Mouse (Mus musculus) bone marrow, adult 2 months (tissue): Measurements from ENCODE around the gene Edn1. TPM values are rescaled to one million over a fixed set of nuclear protein-coding genes. Genes with fewer than 3 reads are reported as not detected.

Experiments
- H3K27ac ChIP-seq: fragments of 200-500 bp; 2 replicates; pipeline ENCODE4 v1.5.1; 2012; ENCODE audit warnings: low read depth, mild to moderate bottlenecking, control low read depth, inconsistent platforms, low read length; ENCODE audit not compliant: control insufficient read depth, poor library complexity, insufficient read depth
- H3K4me1 ChIP-seq: fragments of 200-500 bp; 2 replicates; pipeline ENCODE4 v1.6.1; 2011; ENCODE audit warnings: low read length; ENCODE audit not compliant: control insufficient read depth, insufficient read depth
- H3K4me3 ChIP-seq: fragments of 200-500 bp; replicated peaks from 2 replicates; pipeline ENCODE3; 2011; ENCODE audit warnings: mild to moderate bottlenecking, low read depth, low read length, control low read depth; ENCODE audit not compliant: control insufficient read depth
- CTCF ChIP-seq: fragments of 200-500 bp; IDR thresholded peaks from 2 replicates; pipeline ENCODE4 v1.5.1; 2011; ENCODE audit warnings: low read length, control low read depth; ENCODE audit not compliant: control insufficient read depth, insufficient read depth
- POLR2A ChIP-seq: fragments of 200-500 bp; IDR thresholded peaks from 2 replicates; pipeline ENCODE4 v1.6.1; 2011; ENCODE audit warnings: low read depth, mild to moderate bottlenecking, control low read depth, low read length, borderline replicate concordance; ENCODE audit not compliant: control insufficient read depth
- WGBS: fragments of 180-500 bp; shearing (Covaris S2); methylation state at CpG from one replicate; pipeline ENCODE4 v1.1.7; 2018; 5-methylcytosine and 5-hydroxymethylcytosine counted together
- polyA plus RNA-seq: library from polyadenylated mRNA; stranded (reverse); fragments of >200 nt; gene quantifications from 2 replicates; pipeline ENCODE4 v1.2.4, GENCODE M21; 2011; ENCODE audit warnings: low replicate concordance; ENCODE audit not compliant: missing spikeins, insufficient read depth, insufficient read length

The Edn1 gene
- polyA plus RNA-seq, 1 experiment = not detected

DNA sequence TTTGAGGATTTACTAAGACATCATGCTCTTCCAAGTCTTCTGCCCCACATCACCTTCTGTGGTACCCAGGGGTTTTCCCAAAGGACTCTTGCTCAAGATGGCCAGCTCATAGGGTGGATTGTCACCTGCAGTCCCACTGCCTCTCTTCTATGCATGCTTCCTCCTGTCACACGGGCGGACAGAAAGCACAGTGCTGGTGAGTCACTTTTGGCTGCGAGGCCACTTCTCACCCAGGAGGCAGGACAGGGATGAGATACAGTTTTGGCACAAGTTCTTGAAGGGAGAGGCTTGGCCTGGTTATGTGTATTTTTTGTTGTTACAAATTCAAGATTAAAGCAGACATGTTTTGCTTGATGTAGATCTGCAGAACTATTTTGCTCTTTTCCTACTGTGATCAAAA is 15.4 kb upstream of the Edn1 start:
- Histone ChIP-seq H3K4me1 (no peaks in the 10 kb centered on the region), H3K4me3 (no peak overlapping the region), H3K27ac (no peak overlapping the region)
- WGBS = 70% methylated on average over 3 of the region's 3 CpGs
- TF ChIP-seq CTCF (no peak), POLR2A (no peak)

GRCm38 (mm10) chr13:42286768-42287167 is 14.5 kb upstream of the Edn1 start:
- 90% methylated on average over 4 of the region's 4 CpGs for WGBS
- Histone ChIP-seq H3K27ac (no peak overlapping the region), H3K4me1 (no peaks in the 10 kb centered on the region), H3K4me3 (no peak overlapping the region)
- TF ChIP-seq CTCF (no peak), POLR2A (no peak)

GRCm38 (mm10) chr13:42292593-42292992 is 8.7 kb upstream of the Edn1 start:
- H3K27ac ChIP-seq = no peak overlapping the region
- WGBS = 80% methylated on average over 5 of the region's 5 CpGs
- TF ChIP-seq CTCF (no peak), POLR2A (no peak)

DNA sequence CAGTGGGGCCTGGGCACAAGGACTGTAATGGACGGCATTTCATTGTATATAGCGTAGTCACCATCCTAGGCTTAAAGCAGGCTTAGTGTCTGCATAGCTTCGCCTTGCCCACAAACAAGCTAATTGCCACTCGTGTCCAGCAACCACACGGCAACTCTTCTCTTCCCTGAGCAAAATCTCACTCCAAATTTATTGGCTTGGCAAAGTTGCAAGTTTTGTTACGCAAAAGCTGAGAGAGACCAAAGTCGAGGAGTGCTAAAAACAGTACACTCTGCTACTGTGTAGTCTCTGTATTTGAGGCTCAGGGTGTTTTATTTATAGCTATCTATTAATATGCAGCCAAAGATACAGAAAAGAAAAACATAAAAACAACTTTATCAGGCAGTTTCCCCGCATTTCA is 3.0 kb upstream of the Edn1 start:
- H3K4me3 ChIP-seq = no peak overlapping the region
- WGBS = 60% methylated on average over 8 of the region's 8 CpGs
- TF ChIP-seq CTCF (no peak), POLR2A (no peak)
- H3K27ac ChIP-seq = no peak overlapping the region
- no peaks in the 10 kb centered on the region; the same call in 1 of the 2 replicates for H3K4me1 ChIP-seq

More at GRCm38 (mm10) chr13:42292593-42292992, 8.7 kb upstream of the Edn1 start:
- Histone ChIP-seq H3K4me1 (no peaks in the 10 kb centered on the region; the same call in 1 of the 2 replicates), H3K4me3 (no peak overlapping the region)

DNA sequence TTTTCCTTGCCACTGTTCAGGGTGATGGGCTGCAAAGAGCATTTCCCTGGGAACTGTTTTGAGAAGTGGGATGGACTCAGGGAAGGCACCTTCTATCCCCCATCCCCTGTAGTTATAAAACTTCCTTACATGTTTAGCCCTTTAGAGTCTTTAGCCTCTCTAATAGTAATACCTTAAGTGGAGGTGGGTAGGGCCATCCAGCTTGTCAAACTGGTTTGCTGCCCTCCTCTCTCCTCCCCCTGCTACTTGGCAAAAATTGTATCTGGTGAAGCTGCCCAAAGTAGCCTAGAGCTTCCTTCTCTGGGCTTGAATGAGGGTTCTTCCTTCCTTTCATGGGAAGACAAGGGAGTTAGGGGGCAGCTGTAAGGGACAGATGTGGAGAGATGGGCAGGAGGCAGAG is 2.5 kb upstream of the Edn1 start:
- Histone ChIP-seq H3K4me3 (no peak overlapping the region), H3K27ac (no peak overlapping the region), H3K4me1 (no peaks in the 10 kb centered on the region; the same call in 1 of the 2 replicates)
- TF ChIP-seq CTCF (no peak), POLR2A (no peak)

DNA sequence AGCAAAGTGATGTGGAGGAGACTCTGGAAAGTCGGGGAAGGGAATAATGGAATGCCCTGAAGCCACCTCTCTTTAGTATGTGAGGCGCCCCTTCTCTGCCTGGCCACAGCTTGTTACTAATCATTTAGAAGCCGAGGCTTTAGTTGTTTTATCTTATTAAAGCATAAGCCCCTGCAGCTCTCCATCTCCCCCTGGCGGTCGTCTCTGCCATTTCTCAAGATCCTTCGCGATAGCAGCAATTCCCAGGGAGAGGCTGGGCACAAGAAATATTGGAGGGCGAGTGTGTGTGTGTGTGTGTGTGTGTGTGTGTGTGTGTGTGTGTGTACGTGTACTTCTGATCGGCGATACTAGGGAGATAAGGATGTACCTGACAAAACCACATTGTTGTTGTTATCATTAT is 709 bp upstream of the Edn1 start:
- 2% methylated on average over 11 of the region's 11 CpGs for WGBS
- Histone ChIP-seq H3K4me1 (no peaks in the 10 kb centered on the region; the same call in 1 of the 2 replicates), H3K27ac (no peak overlapping the region), H3K4me3 (no peak overlapping the region)
- TF ChIP-seq POLR2A = no peak
- peak; percentile 69 for TF ChIP-seq CTCF

- WGBS = 11% methylated on average over 27 of the region's 27 CpGs
- TF ChIP-seq POLR2A (no peak), CTCF (no peak)
- Histone ChIP-seq H3K4me3 (no peak overlapping the region), H3K27ac (no peak overlapping the region), H3K4me1 (no peaks in the 10 kb centered on the region)
Measured at GRCm38 (mm10) chr13:42301961-42302861, 935 bp downstream of the Edn1 start.

- Histone ChIP-seq H3K4me1 (no peaks in the 10 kb centered on the region), H3K4me3 (no peak overlapping the region), H3K27ac (no peak overlapping the region)
- 25% methylated on average over 11 of the region's 11 CpGs for WGBS
- TF ChIP-seq CTCF (no peak), POLR2A (no peak)
Measured at GRCm38 (mm10) chr13:42303180-42303929, 2.1 kb downstream of the Edn1 start.

GRCm38 (mm10) chr13:42304139-42304538 is 2.9 kb downstream of the Edn1 start:
- TF ChIP-seq POLR2A (no peak), CTCF (no peak)
- Histone ChIP-seq H3K27ac (no peak overlapping the region), H3K4me1 (no peaks in the 10 kb centered on the region), H3K4me3 (no peak overlapping the region)
- 56% methylated on average over 8 of the region's 8 CpGs for WGBS
